Mouse (Mus musculus) forebrain, embryonic 10.5 days (tissue): Measurements from ENCODE around the gene Gnat3. TPM values are rescaled to one million over a fixed set of nuclear protein-coding genes. Genes with fewer than 3 reads are reported as not detected.

Experiments used
- DNase-seq: peaks from one replicate; pipeline ENCODE4 v3.0.0-alpha.2; 2017; ENCODE audit warnings: low spot score; ENCODE audit errors: extremely low spot score
- H3K27ac ChIP-seq: fragments of 300-500 bp; sonication (generic); 2 replicates; pipeline ENCODE4 v1.5.1; 2016; ENCODE audit warnings: mild to moderate bottlenecking
- H3K27me3 ChIP-seq: fragments of 300-500 bp; sonication (generic); 2 replicates; pipeline ENCODE4 v1.6.1; 2016; ENCODE audit warnings: mild to moderate bottlenecking; ENCODE audit not compliant: poor library complexity, severe bottlenecking
- H3K36me3 ChIP-seq: fragments of 300-500 bp; sonication (generic); replicated peaks from 2 replicates; pipeline ENCODE4 v1.6.1; 2016; ENCODE audit warnings: mild to moderate bottlenecking, moderate library complexity
- H3K4me1 ChIP-seq: fragments of 300-500 bp; sonication (generic); 2 replicates; pipeline ENCODE4 v1.6.1; 2016
- H3K4me3 ChIP-seq: fragments of 300-500 bp; sonication (generic); 2 replicates; pipeline ENCODE4 v1.5.1; 2016; ENCODE audit warnings: mild to moderate bottlenecking, moderate library complexity
- H3K9me3 ChIP-seq: fragments of 300-500 bp; sonication (generic); 2 replicates; pipeline ENCODE4 v1.6.1; 2016; ENCODE audit warnings: mild to moderate bottlenecking, moderate library complexity
- WGBS: fragments of 180-500 bp; shearing (Covaris S2); methylation state at CpG from one replicate; pipeline ENCODE4 v1.1.7; 2016; 5-methylcytosine and 5-hydroxymethylcytosine counted together
- polyA plus RNA-seq: library from polyadenylated mRNA; unstranded; fragments of >200 nt; fragmentation: Nextera tagmentation; extraction: Ambion mirVana; gene quantifications from 2 replicates; pipeline ENCODE4 v1.2.1, GENCODE M21; 2016

Gene Gnat3
- polyA plus RNA-seq, 1 experiment from 2014 or later: not detected

GRCm38 (mm10) chr5:17982770-17983169, 20.4 kb downstream of the Gnat3 start:
- Histone ChIP-seq H3K27ac (no peak overlapping the region), H3K9me3 (0 out of 2 replicates have a peak, but pooled peaks cover 2% of the 10 kb centered on the region), H3K4me1 (no peaks in the 10 kb centered on the region), H3K4me3 (no peak overlapping the region), H3K36me3 (no peaks in the 10 kb centered on the region), H3K27me3 (no peaks in the 10 kb centered on the region)
- WGBS: 78% methylated on average over 4 of the region's 4 CpGs
- DNase-seq: no peak

GRCm38 (mm10) chr5:17984522-17984921, 22.2 kb downstream of the Gnat3 start:
- Histone ChIP-seq H3K27me3 (no peaks in the 10 kb centered on the region), H3K36me3 (no peaks in the 10 kb centered on the region), H3K27ac (no peak overlapping the region), H3K9me3 (no peaks in the 10 kb centered on the region), H3K4me3 (no peak overlapping the region), H3K4me1 (no peaks in the 10 kb centered on the region)
- 88% methylated on average over 3 of the region's 3 CpGs for WGBS
- no peak for DNase-seq

- H3K4me3 ChIP-seq: no peak overlapping the region
These were observed 24.3 kb downstream of the Gnat3 start for GRCm38 (mm10) chr5:17986611-17987010.

DNA sequence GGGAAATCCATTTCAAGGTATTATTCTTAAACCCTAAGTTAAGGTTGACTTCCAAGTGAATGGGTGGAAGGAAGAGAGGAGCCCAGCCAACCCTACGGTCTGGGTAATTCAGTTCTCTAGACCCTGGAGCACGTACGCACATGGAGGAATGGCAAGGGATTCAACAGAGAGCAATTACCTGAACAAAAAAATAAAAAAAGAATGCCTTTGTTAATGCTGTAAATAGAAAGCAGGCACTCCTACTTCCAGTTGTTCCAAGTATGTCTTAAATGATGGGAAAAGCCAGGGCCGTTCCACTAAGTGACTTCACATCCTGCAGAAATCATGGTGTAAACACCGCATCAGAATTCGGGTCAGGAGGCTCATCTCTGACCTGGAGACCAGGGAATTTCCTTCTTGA, 28.3 kb downstream of the Gnat3 start:
- 90% methylated on average over 6 of the region's 6 CpGs for WGBS
- DNase-seq: no peak
- no peaks in the 10 kb centered on the region for H3K27me3 ChIP-seq
- no peaks in the 10 kb centered on the region for H3K9me3 ChIP-seq
- H3K4me1 ChIP-seq: no peaks in the 10 kb centered on the region
- H3K27ac ChIP-seq: no peak overlapping the region
- no peak overlapping the region for H3K4me3 ChIP-seq
- H3K36me3 ChIP-seq: no peaks in the 10 kb centered on the region

More at GRCm38 (mm10) chr5:17986611-17987010, 24.3 kb downstream of the Gnat3 start:
- no peaks in the 10 kb centered on the region for H3K27me3 ChIP-seq
- no peaks in the 10 kb centered on the region for H3K36me3 ChIP-seq
- H3K4me1 ChIP-seq: no peaks in the 10 kb centered on the region
- 79% methylated on average over 3 of the region's 3 CpGs for WGBS
- H3K9me3 ChIP-seq: no peaks in the 10 kb centered on the region
- DNase-seq: no peak
- no peak overlapping the region for H3K27ac ChIP-seq

DNA sequence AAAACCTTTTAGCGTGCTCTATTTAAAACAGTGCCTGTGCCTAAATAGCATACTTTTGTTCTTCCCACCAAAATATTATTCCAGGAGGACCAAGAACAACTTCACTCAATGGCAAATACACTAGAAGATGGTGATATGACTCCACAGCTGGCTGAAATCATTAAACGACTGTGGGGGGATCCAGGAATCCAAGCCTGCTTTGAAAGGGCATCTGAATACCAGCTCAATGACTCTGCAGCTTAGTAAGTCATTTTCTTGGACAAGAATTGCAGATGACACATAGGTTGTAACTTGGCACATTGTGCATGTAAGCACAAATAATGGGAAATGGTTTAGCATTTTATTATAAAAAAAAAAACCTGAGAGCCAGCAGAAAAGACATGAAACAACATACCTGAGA, 37.2 kb downstream of the Gnat3 start:
- no peaks in the 10 kb centered on the region for H3K36me3 ChIP-seq
- H3K9me3 ChIP-seq: no peaks in the 10 kb centered on the region
- no peak for DNase-seq
- no peaks in the 10 kb centered on the region for H3K27me3 ChIP-seq
- H3K4me3 ChIP-seq: no peak overlapping the region
- H3K4me1 ChIP-seq: no peaks in the 10 kb centered on the region
- no peak overlapping the region for H3K27ac ChIP-seq
- 79% methylated on average over 2 of the region's 2 CpGs for WGBS

DNA sequence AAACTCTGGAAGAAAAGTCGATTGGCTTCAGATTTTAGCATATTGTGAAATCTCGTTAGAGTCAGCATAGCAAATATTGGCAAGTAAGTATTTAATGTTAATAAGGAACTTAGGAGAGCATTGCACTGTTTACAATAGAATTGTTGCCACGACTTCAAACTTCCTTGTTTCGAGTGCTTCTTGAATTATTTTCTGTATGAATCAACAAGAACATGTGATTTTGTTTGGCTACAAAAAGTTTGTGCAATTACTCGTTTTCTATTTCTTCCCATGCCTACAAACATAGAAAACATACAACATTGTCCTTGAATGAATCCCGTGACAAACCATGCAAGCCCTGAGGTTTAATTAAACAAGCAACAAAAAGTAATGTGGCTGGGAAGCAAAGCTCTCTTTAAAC, 37.8 kb downstream of the Gnat3 start:
- H3K9me3 ChIP-seq: no peaks in the 10 kb centered on the region
- no peak overlapping the region for H3K4me3 ChIP-seq
- no peak overlapping the region for H3K27ac ChIP-seq
- no peaks in the 10 kb centered on the region for H3K27me3 ChIP-seq
- no peaks in the 10 kb centered on the region for H3K4me1 ChIP-seq
- no peaks in the 10 kb centered on the region for H3K36me3 ChIP-seq
- DNase-seq: no peak
- 79% methylated on average over 6 of the region's 6 CpGs for WGBS

- H3K27ac ChIP-seq: no peak overlapping the region
- H3K36me3 ChIP-seq: no peaks in the 10 kb centered on the region
- DNase-seq: no peak
- no peaks in the 10 kb centered on the region for H3K9me3 ChIP-seq
- no peaks in the 10 kb centered on the region for H3K4me1 ChIP-seq
- no peak overlapping the region for H3K4me3 ChIP-seq
- H3K27me3 ChIP-seq: no peaks in the 10 kb centered on the region
- WGBS: 15% methylated on average over 4 of the region's 4 CpGs
These were observed 39.3 kb downstream of the Gnat3 start for GRCm38 (mm10) chr5:18001646-18002045.

GRCm38 (mm10) chr5:18003675-18004074, 41.3 kb downstream of the Gnat3 start:
- Histone ChIP-seq H3K27ac (no peak overlapping the region), H3K27me3 (no peaks in the 10 kb centered on the region), H3K4me1 (no peaks in the 10 kb centered on the region), H3K9me3 (no peaks in the 10 kb centered on the region), H3K36me3 (no peaks in the 10 kb centered on the region), H3K4me3 (no peak overlapping the region)
- DNase-seq: no peak
- WGBS: 93% methylated on average over 6 of the region's 6 CpGs

GRCm38 (mm10) chr5:18004824-18005611, 42.7 kb downstream of the Gnat3 start:
- Histone ChIP-seq H3K36me3 (no peaks in the 10 kb centered on the region), H3K4me1 (no peaks in the 10 kb centered on the region), H3K9me3 (no peaks in the 10 kb centered on the region), H3K27ac (no peak overlapping the region), H3K27me3 (no peaks in the 10 kb centered on the region), H3K4me3 (no peak overlapping the region)
- 53% methylated on average over 3 of the region's 3 CpGs for WGBS
- DNase-seq: no peak

DNA sequence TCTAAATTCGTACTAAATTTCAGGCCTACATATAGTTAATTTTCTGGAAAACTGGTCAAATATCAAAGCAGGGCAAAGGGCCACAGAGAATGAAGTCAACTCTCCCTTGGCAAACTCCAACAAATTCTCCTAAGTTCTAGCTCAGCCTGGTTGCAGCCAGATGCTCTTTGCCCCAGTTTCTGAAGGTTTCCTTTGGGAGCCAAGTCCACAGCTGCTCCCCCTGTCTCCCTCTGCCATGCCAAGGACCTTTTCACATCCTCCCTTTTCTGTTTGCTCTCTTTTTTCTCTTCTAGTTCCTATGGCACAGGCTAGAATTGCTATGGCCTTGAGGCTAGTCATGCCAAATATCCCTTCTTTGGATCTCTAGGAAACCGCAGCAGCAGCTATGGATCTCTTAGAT, 43.8 kb downstream of the Gnat3 start:
- no peak overlapping the region for H3K27ac ChIP-seq
- H3K4me3 ChIP-seq: no peak overlapping the region
- H3K4me1 ChIP-seq: no peaks in the 10 kb centered on the region
- H3K36me3 ChIP-seq: no peaks in the 10 kb centered on the region
- DNase-seq: no peak
- no peaks in the 10 kb centered on the region for H3K9me3 ChIP-seq
- 95% methylated on average over 2 of the region's 2 CpGs for WGBS
- H3K27me3 ChIP-seq: no peaks in the 10 kb centered on the region

DNA sequence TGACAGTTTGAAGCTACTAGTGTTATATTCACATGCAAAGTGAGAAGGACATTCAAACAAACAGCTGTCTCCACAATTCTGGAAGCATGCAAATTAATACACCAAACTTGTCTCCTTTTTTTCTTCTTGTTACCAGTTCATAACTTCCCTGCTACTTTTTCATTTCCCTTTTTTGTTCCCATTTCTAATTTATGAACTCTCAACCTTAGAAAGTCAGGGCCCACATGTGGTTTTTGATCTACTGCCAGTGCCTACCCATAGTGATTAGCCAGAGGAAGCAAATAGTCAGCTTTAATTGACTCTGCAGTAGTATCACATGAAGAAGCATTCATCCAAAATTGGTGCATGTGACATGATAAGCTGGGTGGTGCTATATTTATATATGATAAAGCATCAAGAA, 44.7 kb downstream of the Gnat3 start:
- DNase-seq: no peak
- H3K4me3 ChIP-seq: no peak overlapping the region
- no peaks in the 10 kb centered on the region for H3K4me1 ChIP-seq
- H3K27ac ChIP-seq: no peak overlapping the region
- no peaks in the 10 kb centered on the region for H3K9me3 ChIP-seq
- H3K27me3 ChIP-seq: no peaks in the 10 kb centered on the region
- H3K36me3 ChIP-seq: no peaks in the 10 kb centered on the region

DNA sequence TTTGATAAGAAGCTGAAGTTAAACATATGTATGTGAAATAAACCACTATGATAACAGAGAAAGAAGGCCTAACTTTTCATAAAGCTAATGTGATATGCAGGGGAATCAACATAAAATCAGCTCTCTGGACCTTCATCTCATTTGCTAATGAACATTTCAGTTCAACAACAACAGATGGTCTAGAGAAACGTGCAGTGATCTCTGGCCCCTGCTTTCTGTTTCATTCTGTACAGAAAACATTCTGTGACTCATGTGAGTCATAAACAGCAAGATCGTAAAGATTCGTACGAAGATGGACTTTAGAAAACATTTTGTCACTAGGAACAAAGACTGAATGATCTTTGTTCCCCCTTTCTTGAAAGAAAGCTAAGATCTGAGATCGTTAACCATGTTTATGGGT, 48.0 kb downstream of the Gnat3 start:
- Histone ChIP-seq H3K4me3 (no peak overlapping the region), H3K27me3 (no peaks in the 10 kb centered on the region), H3K9me3 (no peaks in the 10 kb centered on the region), H3K4me1 (no peaks in the 10 kb centered on the region), H3K36me3 (no peaks in the 10 kb centered on the region), H3K27ac (no peak overlapping the region)
- 81% methylated on average over 5 of the region's 5 CpGs for WGBS
- DNase-seq: no peak

DNA sequence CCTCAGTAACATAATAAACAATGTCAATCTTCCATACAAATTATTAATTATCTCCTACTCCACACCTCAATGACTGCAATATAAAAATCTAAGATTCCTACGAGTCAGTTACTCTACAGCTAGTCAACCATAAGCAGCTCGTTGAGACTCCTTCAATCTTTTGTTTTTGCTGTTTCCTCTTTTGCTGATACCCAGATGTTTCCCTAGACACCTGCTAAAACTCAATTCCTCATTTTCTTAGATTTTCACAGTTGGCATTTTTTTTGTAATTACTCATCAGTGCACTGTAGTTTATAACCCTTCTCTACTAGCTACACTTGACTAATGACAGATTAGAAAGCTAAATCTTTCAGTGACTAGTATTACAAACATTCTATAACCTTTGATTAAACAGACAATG, 50.8 kb downstream of the Gnat3 start:
- H3K27ac ChIP-seq: no peak overlapping the region
- H3K36me3 ChIP-seq: no peaks in the 10 kb centered on the region
- DNase-seq: no peak
- H3K4me1 ChIP-seq: peaks cover 4% of the 10 kb centered on the region; the same call in 1 of the 2 replicates
- no peaks in the 10 kb centered on the region for H3K9me3 ChIP-seq
- H3K27me3 ChIP-seq: no peaks in the 10 kb centered on the region
- no peak overlapping the region for H3K4me3 ChIP-seq
- WGBS: 83% methylated on average over 2 of the region's 2 CpGs
